Mouse (Mus musculus): ENCODE measurements around the gene Gm45711. TPM values are rescaled to one million over a fixed set of nuclear protein-coding genes. Genes with fewer than 3 reads are reported as not detected.

Gm45711 gene
- polyA plus RNA-seq, 1 experiment from 2014 or later: not detected

- Histone ChIP-seq H3K4me1 (ENCODE audit: control insufficient read depth, insufficient read depth, low read length) (peaks cover 12% of the 10 kb centered on the region), H3K4me3 (ENCODE audit: low read length) (peak within 1 kb of the TSS; percentile 77), H3K27ac (ENCODE audit: low read depth, low read length) (peak within 1 kb of the TSS; percentile 88), H3K27me3 (ENCODE audit: control insufficient read depth, insufficient read depth, low read length) (no peaks in the 10 kb centered on the region), H3K36me3 (ENCODE audit: control insufficient read depth, insufficient read depth, low read length) (no peaks in the 10 kb centered on the region), H3K4me2 (replicated peaks; ENCODE audit: low read depth, low read length) (peak within 1 kb of the TSS; percentile 75), H3K9me3 (ENCODE audit: control insufficient read depth, low read length) (no peaks in the 10 kb centered on the region), H3K9ac (ENCODE audit: low read depth, low read length) (peak within 1 kb of the TSS; percentile 74)
- 4% methylated on average over 41 of the region's 41 CpGs for WGBS
- ATAC-seq (ENCODE audit: low FRiP score, low TSS enrichment): peak; percentile 87
These were observed 59.2 kb downstream of the Gm45711 start, which contains the start of gene Cklf for GRCm38 (mm10) chr8:104250439-104251367. Gene Cklf, plus strand, starts transcription at chr8:104250861.

- H3K4me2 ChIP-seq (replicated peaks; ENCODE audit: low read depth, low read length): no peak overlapping the region
- no peak overlapping the region for H3K27ac ChIP-seq (ENCODE audit: low read depth, low read length)
- no peak overlapping the region for H3K9ac ChIP-seq (ENCODE audit: low read depth, low read length)
- no peak for ATAC-seq (ENCODE audit: low FRiP score, low TSS enrichment)
- H3K4me1 ChIP-seq (ENCODE audit: control insufficient read depth, insufficient read depth, low read length): peaks cover 12% of the 10 kb centered on the region
- WGBS: 88% methylated on average over 7 of the region's 7 CpGs
- H3K4me3 ChIP-seq (ENCODE audit: low read length): no peak overlapping the region
- peaks cover 4% of the 10 kb centered on the region; the same call in 1 of the 2 replicates for H3K36me3 ChIP-seq (ENCODE audit: control insufficient read depth, insufficient read depth, low read length)
- no peaks in the 10 kb centered on the region for H3K9me3 ChIP-seq (ENCODE audit: control insufficient read depth, low read length)
- no peaks in the 10 kb centered on the region for H3K27me3 ChIP-seq (ENCODE audit: control insufficient read depth, insufficient read depth, low read length)
These were observed 60.4 kb downstream of the Gm45711 start for GRCm38 (mm10) chr8:104249442-104249996.

- peak within 1 kb of the TSS; percentile 64 for H3K4me2 ChIP-seq (replicated peaks; ENCODE audit: low read depth, low read length)
- no peak within 1 kb of the TSS for H3K27ac ChIP-seq (ENCODE audit: low read depth, low read length)
- 0% methylated on average over 28 of the region's 28 CpGs for WGBS
- peak; percentile 86 for ATAC-seq (ENCODE audit: low FRiP score, low TSS enrichment)
- no peaks in the 10 kb centered on the region for H3K27me3 ChIP-seq (ENCODE audit: control insufficient read depth, insufficient read depth, low read length)
- H3K4me3 ChIP-seq (ENCODE audit: low read length): peak within 1 kb of the TSS; percentile 81
- H3K36me3 ChIP-seq (ENCODE audit: control insufficient read depth, insufficient read depth, low read length): peaks cover 9% of the 10 kb centered on the region; the same call in 1 of the 2 replicates
- H3K4me1 ChIP-seq (ENCODE audit: control insufficient read depth, insufficient read depth, low read length): peaks cover 12% of the 10 kb centered on the region
- no peaks in the 10 kb centered on the region for H3K9me3 ChIP-seq (ENCODE audit: control insufficient read depth, low read length)
- peak within 1 kb of the TSS; percentile 78 for H3K9ac ChIP-seq (ENCODE audit: low read depth, low read length)
These were observed 61.6 kb downstream of the Gm45711 start, which contains the start of gene Tk2 for GRCm38 (mm10) chr8:104248276-104248675. Gene Tk2, minus strand, starts transcription at chr8:104248558.

- peak; percentile 2; the same call in 1 of the 2 replicates for ATAC-seq (ENCODE audit: low FRiP score, low TSS enrichment)
- 3% methylated on average over 11 of the region's 11 CpGs for WGBS
- peak overlapping the region; percentile 64 for H3K4me2 ChIP-seq (replicated peaks; ENCODE audit: low read depth, low read length)
- peak overlapping the region; percentile 78 for H3K9ac ChIP-seq (ENCODE audit: low read depth, low read length)
- peaks cover 12% of the 10 kb centered on the region for H3K4me1 ChIP-seq (ENCODE audit: control insufficient read depth, insufficient read depth, low read length)
- H3K27me3 ChIP-seq (ENCODE audit: control insufficient read depth, insufficient read depth, low read length): no peaks in the 10 kb centered on the region
- peaks cover 12% of the 10 kb centered on the region; the same call in 1 of the 2 replicates for H3K36me3 ChIP-seq (ENCODE audit: control insufficient read depth, insufficient read depth, low read length)
- H3K27ac ChIP-seq (ENCODE audit: low read depth, low read length): no peak overlapping the region
- peak overlapping the region; percentile 81 for H3K4me3 ChIP-seq (ENCODE audit: low read length)
- H3K9me3 ChIP-seq (ENCODE audit: control insufficient read depth, low read length): no peaks in the 10 kb centered on the region
These were observed 62.0 kb downstream of the Gm45711 start for GRCm38 (mm10) chr8:104247908-104248275.

GRCm38 (mm10) chr8:104247054-104247907 is 62.6 kb downstream of the Gm45711 start:
- Histone ChIP-seq H3K9ac (ENCODE audit: low read depth, low read length) (peak overlapping the region; percentile 78), H3K27me3 (ENCODE audit: control insufficient read depth, insufficient read depth, low read length) (no peaks in the 10 kb centered on the region), H3K36me3 (ENCODE audit: control insufficient read depth, insufficient read depth, low read length) (peaks cover 13% of the 10 kb centered on the region), H3K9me3 (ENCODE audit: control insufficient read depth, low read length) (no peaks in the 10 kb centered on the region), H3K4me1 (ENCODE audit: control insufficient read depth, insufficient read depth, low read length) (peaks cover 12% of the 10 kb centered on the region), H3K4me3 (ENCODE audit: low read length) (peak overlapping the region; percentile 81), H3K4me2 (replicated peaks; ENCODE audit: low read depth, low read length) (peak overlapping the region; percentile 64), H3K27ac (ENCODE audit: low read depth, low read length) (no peak overlapping the region)
- no peak for ATAC-seq (ENCODE audit: low FRiP score, low TSS enrichment)
- 63% methylated on average over 22 of the region's 22 CpGs for WGBS

- WGBS: 78% methylated on average over 4 of the region's 4 CpGs
- Histone ChIP-seq H3K27me3 (ENCODE audit: control insufficient read depth, insufficient read depth, low read length) (no peaks in the 10 kb centered on the region), H3K27ac (ENCODE audit: low read depth, low read length) (no peak overlapping the region), H3K4me3 (ENCODE audit: low read length) (no peak overlapping the region), H3K4me2 (replicated peaks; ENCODE audit: low read depth, low read length) (no peak overlapping the region), H3K4me1 (ENCODE audit: control insufficient read depth, insufficient read depth, low read length) (peaks cover 12% of the 10 kb centered on the region), H3K9ac (ENCODE audit: low read depth, low read length) (no peak overlapping the region), H3K9me3 (ENCODE audit: control insufficient read depth, low read length) (no peaks in the 10 kb centered on the region), H3K36me3 (ENCODE audit: control insufficient read depth, insufficient read depth, low read length) (peaks cover 19% of the 10 kb centered on the region)
- ATAC-seq (ENCODE audit: low FRiP score, low TSS enrichment): no peak
These were observed 63.3 kb downstream of the Gm45711 start for GRCm38 (mm10) chr8:104246621-104247020.

GRCm38 (mm10) chr8:104242038-104242644 is 67.7 kb downstream of the Gm45711 start:
- Histone ChIP-seq H3K4me2 (replicated peaks; ENCODE audit: low read depth, low read length) (no peak overlapping the region), H3K27me3 (ENCODE audit: control insufficient read depth, insufficient read depth, low read length) (no peaks in the 10 kb centered on the region), H3K9me3 (ENCODE audit: control insufficient read depth, low read length) (no peaks in the 10 kb centered on the region), H3K27ac (ENCODE audit: low read depth, low read length) (no peak overlapping the region), H3K4me1 (ENCODE audit: control insufficient read depth, insufficient read depth, low read length) (no peaks in the 10 kb centered on the region; the same call in 1 of the 2 replicates), H3K9ac (ENCODE audit: low read depth, low read length) (no peak overlapping the region), H3K4me3 (ENCODE audit: low read length) (no peak overlapping the region), H3K36me3 (ENCODE audit: control insufficient read depth, insufficient read depth, low read length) (peaks cover 58% of the 10 kb centered on the region)
- ATAC-seq (ENCODE audit: low FRiP score, low TSS enrichment): no peak
- WGBS: 68% methylated on average over 12 of the region's 12 CpGs

- Histone ChIP-seq H3K27ac (ENCODE audit: low read depth, low read length) (no peak overlapping the region), H3K9ac (ENCODE audit: low read depth, low read length) (no peak overlapping the region), H3K36me3 (ENCODE audit: control insufficient read depth, insufficient read depth, low read length) (peaks cover 74% of the 10 kb centered on the region), H3K27me3 (ENCODE audit: control insufficient read depth, insufficient read depth, low read length) (no peaks in the 10 kb centered on the region), H3K4me2 (replicated peaks; ENCODE audit: low read depth, low read length) (no peak overlapping the region), H3K9me3 (ENCODE audit: control insufficient read depth, low read length) (no peaks in the 10 kb centered on the region), H3K4me1 (ENCODE audit: control insufficient read depth, insufficient read depth, low read length) (no peaks in the 10 kb centered on the region), H3K4me3 (ENCODE audit: low read length) (no peak overlapping the region)
- ATAC-seq (ENCODE audit: low FRiP score, low TSS enrichment): no peak
- WGBS: 83% methylated on average over 10 of the region's 10 CpGs
These were observed 70.4 kb downstream of the Gm45711 start for GRCm38 (mm10) chr8:104239418-104239861.

Data from kidney, embryonic 14.5 days (tissue).